Mouse (Mus musculus) spleen, postnatal 14 days (tissue): ENCODE data around the gene Suv39h1.
"Not testable (repeated sequence)": the region's sequence is repeated elsewhere in the genome, so short reads cannot be mapped to it uniquely, and the experiment has no call there.

Experiments used
- DNase-seq, 2 experiments: peaks; one replicate each; pipeline ENCODE4 v3.0.0; 2021 to 2022; ENCODE audit warnings: low spot score in 2 of 2

Gene Suv39h1

GRCm38 (mm10) chrX:8074430-8075014 is at the start of gene Suv39h1:
Gene Suv39h1, minus strand, starts transcription at chrX:8074760.
- DNase-seq = peak; percentile 80 to 84

- DNase-seq = no peak
These were observed 49.4 kb upstream of the Suv39h1 start for GRCm38 (mm10) chrX:8123821-8124470.

GRCm38 (mm10) chrX:8117264-8117663 is 42.7 kb upstream of the Suv39h1 start:
- no peak for DNase-seq

GRCm38 (mm10) chrX:8115275-8115674 is 40.7 kb upstream of the Suv39h1 start:
- DNase-seq = no peak

- no peak for DNase-seq
These were observed 30.5 kb upstream of the Suv39h1 start for GRCm38 (mm10) chrX:8105019-8105418.

- no peak for DNase-seq
These were observed 27.7 kb upstream of the Suv39h1 start for GRCm38 (mm10) chrX:8102213-8102668.

GRCm38 (mm10) chrX:8101017-8101416 is 26.5 kb upstream of the Suv39h1 start:
- no peak for DNase-seq

GRCm38 (mm10) chrX:8099435-8099834 is 24.9 kb upstream of the Suv39h1 start:
- no peak for DNase-seq

GRCm38 (mm10) chrX:8096787-8097242 is 22.3 kb upstream of the Suv39h1 start:
- DNase-seq = peak; percentile 91

- peak; percentile 75 to 84 for DNase-seq
These were observed 21.7 kb upstream of the Suv39h1 start for GRCm38 (mm10) chrX:8096068-8096786.

GRCm38 (mm10) chrX:8095546-8095945 is 21.0 kb upstream of the Suv39h1 start:
- DNase-seq = no peak

- DNase-seq = not testable (repeated sequence)
These were observed 16.4 kb upstream of the Suv39h1 start for GRCm38 (mm10) chrX:8090954-8091347.

- DNase-seq = peak; percentile 13 to 34
These were observed 15.9 kb upstream of the Suv39h1 start, which contains the start of gene Was for GRCm38 (mm10) chrX:8090346-8090953. Gene Was, minus strand, starts transcription at chrX:8090498.

- no peak for DNase-seq
These were observed 15.2 kb upstream of the Suv39h1 start for GRCm38 (mm10) chrX:8089746-8090145.

GRCm38 (mm10) chrX:8085611-8086010 is 11.1 kb upstream of the Suv39h1 start:
- no peak for DNase-seq

- no peak for DNase-seq
These were observed 10.3 kb upstream of the Suv39h1 start for GRCm38 (mm10) chrX:8084771-8085259.

GRCm38 (mm10) chrX:8075104-8075503 is 544 bp upstream of the Suv39h1 start:
- DNase-seq = no peak

- DNase-seq = peak; percentile 7 to 8
These were observed 605 bp downstream of the Suv39h1 start for GRCm38 (mm10) chrX:8073881-8074429.

GRCm38 (mm10) chrX:8069166-8069565 is 5.4 kb downstream of the Suv39h1 start:
- DNase-seq = no peak

- not testable (repeated sequence) for DNase-seq
These were observed 23.3 kb downstream of the Suv39h1 start for GRCm38 (mm10) chrX:8051044-8051781.

- no peak for DNase-seq
These were observed 41.6 kb downstream of the Suv39h1 start for GRCm38 (mm10) chrX:8033009-8033408.
